Mouse (Mus musculus): ENCODE data around the gene Arrdc2.

Gene Arrdc2

DNA sequence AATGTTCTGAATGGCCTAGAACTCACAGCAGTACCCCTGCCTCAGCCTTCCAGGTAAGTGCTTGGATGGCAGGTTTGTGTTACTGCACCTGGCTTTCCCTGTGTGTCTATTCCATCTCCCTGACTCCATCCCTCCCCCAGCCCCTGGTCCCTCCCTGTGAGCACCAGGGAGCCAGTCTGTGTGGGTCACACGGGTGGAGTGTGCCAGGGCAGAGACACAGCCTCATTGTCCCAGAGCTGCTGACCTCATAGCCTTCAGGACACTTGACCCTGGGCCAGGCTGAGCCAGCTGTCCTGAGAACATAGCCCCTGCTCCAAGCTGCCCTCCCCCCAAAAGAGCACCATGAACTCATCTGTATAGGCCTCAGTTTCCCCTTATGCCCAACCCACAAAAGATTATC lies 32.2 kb downstream of the Arrdc2 start:
- DNase-seq (ENCODE audit: low spot score): no peak

DNA sequence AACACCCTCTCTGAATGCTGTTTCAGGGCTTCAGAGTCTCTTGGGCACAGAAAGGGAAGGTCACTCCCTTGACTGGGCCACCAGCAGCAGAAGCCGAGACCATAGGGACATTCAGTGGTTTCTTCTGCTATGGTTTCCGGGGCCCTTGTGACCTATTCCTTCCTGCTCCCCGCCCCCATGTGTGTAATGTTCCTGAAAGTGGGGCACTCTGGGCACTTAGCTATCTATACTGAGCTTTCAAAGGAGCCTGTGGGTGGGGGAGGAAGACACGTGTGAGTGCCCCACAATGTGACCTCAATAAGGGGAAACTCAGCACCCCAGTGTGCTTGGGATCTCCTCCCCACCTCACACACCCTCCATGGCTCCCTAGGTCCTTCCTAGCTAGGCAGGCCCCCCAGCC lies 33.0 kb downstream of the Arrdc2 start:
- DNase-seq (ENCODE audit: low spot score): no peak

DNA sequence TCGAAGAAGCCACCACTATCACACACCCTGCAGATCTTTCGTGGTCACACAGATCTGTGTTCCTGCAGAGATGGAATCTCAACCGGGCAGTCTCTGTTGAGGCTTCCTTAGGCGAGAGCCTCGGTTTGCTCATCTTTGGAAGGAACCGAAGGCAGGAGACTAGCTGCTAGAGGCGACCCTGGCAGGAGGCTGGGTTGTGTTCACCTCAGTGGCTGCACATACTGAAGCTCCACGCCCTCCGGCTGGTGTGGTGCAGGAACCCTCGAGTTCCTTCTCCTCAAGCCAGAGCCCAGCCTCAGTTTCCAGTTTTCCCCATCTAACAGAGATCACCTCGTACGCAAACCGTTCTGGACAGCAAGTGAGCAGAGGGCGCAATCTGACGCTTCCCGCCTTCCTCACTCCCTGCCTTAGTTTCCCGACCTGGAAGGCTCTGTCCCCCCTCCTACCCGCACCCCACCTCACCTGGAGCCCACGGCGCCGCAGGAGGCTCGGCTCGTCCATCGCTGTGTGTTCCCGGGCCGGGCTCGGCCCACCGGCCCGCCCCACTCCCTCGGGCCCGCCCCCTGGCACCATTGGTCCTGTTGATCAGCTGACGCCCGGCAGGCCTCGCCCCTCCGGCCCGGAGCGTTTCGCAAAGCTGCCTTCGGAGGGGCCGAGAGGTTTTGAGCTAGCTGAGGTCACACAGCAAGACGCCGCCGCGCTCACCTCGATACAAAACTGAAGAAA lies 34.9 kb downstream of the Arrdc2 start, which contains the start of gene Mast3:
Gene Mast3, minus strand, starts transcription at position 574 of the 726 bp plus-strand sequence.
- peak; percentile 84 for DNase-seq (ENCODE audit: low spot score)

DNA sequence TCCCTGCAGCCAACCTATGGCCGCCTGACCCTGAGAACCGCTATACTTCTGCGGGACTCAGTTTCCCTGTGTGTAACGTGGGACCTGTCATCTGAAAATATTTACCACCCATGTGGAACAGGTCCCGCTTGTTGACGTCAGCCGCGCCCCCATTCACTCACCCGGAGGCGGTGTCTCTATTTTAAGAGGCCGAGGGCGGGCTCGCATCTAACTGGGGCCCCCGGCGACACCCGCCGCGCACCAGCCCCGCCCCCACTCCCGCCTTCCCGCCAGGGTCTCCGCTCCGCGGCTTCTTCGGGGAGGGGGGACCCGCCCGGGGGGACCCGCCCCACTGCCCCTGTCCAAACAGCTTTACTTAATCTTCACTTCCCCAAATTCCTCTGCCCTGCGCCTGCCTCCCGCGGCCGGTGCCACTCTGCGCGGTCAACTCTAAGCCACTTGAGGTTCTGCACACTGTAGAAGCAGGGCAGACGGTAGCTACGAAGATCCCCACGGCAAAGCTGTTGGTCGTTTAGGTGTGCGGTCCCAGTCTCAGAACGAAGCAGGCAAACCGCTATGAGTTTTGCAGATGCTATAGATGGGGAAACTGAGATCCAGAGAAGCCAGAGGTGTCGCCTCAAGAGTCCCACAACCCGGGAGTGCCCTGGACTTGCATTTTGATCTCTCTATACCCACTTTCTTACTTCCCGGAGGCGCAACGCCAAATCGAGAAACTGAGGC lies 35.6 kb downstream of the Arrdc2 start:
- DNase-seq (ENCODE audit: low spot score): peak; percentile 46

DNA sequence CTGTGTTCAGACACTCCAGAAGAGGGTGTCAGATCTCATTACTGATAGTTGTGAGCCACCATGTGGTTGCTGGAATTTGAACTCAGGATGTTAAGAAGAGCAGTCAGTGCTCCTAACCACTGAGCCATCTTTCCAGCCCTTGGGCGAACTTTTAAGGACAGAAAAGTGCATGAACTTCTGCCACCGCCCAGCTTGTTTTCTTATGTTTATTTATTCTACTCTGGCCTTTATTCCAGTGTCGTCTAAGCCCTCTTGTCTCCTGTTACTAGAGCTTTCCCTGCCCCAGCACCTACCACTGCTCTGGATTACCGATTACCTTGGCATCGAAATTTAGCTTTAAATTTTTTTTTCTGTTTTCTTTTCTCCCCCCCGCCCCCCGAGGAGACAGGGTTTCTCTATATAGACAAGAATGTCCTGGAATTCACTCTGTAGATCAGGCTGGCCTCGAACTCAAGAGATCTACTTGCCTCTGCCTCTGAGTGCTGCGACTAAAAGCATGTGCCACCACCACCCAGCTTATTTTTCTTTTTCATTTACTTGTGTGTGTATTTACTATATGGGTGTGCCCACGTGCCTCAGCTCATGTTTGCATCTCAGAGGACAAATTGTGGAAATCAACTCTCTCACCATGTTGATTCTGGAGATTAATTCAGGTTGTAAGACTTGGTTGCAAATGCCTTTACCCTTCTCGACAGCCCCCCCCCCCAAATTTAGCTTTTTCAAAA lies 36.6 kb downstream of the Arrdc2 start:
- no peak for DNase-seq (ENCODE audit: low spot score)

DNA sequence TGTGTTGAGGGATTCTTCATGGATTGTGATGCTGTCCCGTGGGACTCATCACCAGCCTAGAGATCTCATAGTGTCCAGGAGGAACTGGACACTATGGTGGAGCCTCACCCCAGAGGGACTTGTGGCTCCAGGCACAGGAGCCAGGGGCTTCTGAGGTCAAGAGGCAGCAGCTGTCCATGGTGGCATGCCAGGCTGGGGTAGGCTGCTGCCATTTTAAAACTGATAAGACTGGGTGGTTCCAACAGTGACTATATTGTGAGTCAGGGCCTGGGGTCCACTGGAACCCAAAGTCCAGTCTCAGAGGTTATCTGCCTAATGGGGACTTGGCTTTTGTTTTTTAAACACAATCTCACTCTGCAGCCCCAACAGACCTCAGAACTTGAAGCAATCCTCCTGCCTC lies 37.7 kb downstream of the Arrdc2 start:
- DNase-seq (ENCODE audit: low spot score): no peak

- DNase-seq (ENCODE audit: low spot score): no peak
Observed at GRCm38 (mm10) chr8:70801156-70801555, 38.4 kb downstream of the Arrdc2 start.

GRCm38 (mm10) chr8:70800648-70801047 lies 38.9 kb downstream of the Arrdc2 start:
- DNase-seq (ENCODE audit: low spot score): no peak

DNA sequence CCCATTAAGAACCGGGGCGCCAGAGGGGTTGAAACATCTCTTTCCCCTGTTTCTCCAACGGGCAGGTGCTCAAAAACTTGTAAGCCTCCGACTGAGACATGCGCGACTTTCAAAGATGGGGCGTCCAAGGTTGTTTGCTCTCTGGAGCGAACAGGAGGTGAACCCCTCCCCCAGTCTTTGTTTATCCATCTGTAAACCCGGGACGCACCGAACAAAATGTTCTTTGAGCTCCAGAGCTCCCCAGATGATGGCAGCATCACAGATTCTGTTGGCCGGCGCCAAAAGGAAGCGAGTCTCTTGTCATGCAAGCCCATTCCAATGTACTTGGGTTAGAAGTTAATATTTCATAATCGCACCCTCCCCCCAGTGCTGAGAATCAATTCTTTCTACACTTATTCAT lies 41.2 kb downstream of the Arrdc2 start:
- no peak for DNase-seq (ENCODE audit: low spot score)

DNA sequence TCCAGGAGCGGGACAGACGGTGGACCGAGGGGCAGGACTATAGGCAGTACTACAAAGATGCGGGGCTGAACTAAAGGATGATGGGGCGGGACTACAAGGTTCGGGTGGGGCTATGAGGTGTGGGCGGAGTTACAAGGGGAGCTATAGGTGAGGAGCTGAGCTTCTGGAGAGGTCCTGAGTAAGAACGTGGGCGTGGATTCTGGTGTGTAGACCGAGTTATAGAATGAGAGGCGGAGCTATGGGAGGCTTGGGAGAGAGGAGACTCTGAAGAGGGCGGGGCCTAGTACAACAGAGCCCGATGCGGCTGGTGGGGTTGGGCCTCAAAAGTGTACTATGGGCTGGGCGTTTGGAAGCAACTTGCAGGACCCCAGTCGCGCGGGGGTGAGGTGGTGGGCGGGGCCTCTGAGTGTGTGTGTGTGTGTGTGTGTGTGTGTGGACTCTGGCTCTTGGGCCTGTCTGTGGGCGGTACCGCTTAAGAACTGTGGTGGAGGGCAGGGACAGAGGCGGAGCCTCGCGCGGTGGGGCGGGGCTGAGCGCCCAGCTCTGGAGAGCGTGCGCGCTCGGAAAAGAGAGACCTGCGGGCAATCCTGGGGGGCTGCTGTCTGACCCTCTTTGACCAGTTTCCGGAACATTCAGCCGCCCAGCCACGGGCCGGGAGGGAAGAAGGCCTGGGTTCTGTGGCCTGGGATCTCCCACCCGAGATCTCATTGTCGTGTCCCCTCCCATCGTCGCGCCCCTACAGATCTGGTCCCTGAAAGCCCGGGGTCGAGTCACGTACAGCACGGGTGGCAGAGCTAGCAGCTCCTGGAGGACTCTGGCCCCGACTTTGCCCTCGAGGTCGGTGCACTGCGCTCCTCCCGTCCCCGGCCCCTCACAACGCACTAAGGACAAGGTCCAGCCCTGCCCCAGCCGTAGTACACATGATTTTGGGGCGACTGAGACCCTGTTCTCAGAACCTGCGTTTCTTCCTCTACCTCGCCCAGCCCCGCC lies 42.1 kb downstream of the Arrdc2 start:
- peak; percentile 86 for DNase-seq (ENCODE audit: low spot score)

DNA sequence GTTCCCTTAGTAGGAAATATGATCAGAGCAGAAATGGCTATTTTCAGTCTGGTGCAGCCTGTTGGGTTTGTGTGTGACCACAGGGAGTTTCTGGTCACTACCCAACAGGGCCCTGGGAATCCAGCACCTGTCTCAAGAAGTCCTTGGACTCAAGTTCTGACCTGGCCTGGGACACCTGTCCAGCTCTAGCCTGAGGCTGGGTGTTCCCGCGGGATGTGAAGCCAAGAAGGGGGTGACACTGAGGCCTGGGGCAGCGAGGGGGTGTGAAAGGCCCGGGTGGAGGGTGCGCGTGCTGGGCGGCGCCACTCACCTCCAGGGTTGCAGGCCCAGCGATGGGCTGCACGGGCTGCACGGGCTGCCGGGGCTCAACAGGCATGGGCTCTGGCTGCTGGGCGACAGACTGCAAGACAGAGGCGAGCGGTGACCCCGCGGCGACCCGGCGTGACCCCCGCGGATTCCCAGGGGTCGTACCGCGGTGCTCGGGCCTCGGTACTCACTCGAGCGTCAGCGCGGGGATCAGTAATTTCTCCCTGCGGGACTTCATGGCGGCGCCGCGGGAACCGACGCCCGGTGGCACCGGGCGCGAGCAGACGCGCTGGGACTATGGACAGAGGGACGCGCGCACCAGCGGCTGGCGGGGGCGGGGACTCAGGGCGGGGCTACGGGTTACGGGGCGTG lies 43.0 kb downstream of the Arrdc2 start:
- peak; percentile 87 for DNase-seq (ENCODE audit: low spot score)

- no peak for DNase-seq (ENCODE audit: low spot score)
Observed at GRCm38 (mm10) chr8:70795370-70795769, 44.1 kb downstream of the Arrdc2 start.

- no peak for DNase-seq (ENCODE audit: low spot score)
Observed at GRCm38 (mm10) chr8:70794215-70794614, 45.3 kb downstream of the Arrdc2 start.

GRCm38 (mm10) chr8:70792700-70793099 lies 46.8 kb downstream of the Arrdc2 start:
- no peak for DNase-seq (ENCODE audit: low spot score)

- peak; percentile 99 for DNase-seq (ENCODE audit: low spot score)
Observed at GRCm38 (mm10) chr8:70791975-70792691, 47.4 kb downstream of the Arrdc2 start.

GRCm38 (mm10) chr8:70791294-70791701 lies 48.2 kb downstream of the Arrdc2 start:
- no peak for DNase-seq (ENCODE audit: low spot score)

- no peak for DNase-seq (ENCODE audit: low spot score)
Observed at GRCm38 (mm10) chr8:70790846-70791245, 48.7 kb downstream of the Arrdc2 start.

GRCm38 (mm10) chr8:70789046-70789445 lies 50.5 kb downstream of the Arrdc2 start:
- DNase-seq (ENCODE audit: low spot score): no peak

DNA sequence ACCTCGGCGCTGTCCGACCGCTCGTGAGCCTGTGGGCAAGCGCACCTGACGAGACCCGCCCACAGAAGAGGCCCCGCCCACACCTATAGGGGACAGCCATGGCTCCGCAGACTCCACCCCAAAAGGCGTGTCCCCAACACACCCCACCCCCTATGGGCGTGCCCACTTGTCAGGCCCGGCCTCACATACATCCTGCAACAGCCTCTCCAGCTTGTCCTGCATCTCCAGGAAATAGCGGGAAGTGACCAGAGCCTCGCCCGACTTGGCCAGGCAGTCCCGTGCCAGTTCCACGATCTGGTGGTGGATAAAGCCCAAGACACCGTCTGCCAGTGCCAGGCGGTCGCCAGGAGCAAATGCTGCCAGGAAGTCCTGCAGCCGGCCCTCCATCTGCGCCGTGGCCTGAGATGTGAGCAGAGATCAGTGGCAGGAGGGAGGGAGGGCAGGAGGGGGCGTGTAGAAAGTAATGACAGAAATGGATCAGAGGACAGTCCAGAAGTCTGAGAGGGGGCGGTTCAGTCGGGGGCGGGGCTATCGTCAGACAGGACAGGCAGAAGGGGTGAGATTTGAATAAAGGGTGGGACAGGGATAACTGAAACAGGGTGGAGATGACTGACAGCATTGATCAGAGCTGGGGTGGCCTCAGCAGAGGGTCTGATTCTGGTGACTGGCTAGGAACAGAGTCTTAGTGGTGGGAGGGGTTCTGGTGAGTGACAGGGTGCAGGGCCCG lies 51.4 kb downstream of the Arrdc2 start:
- no peak for DNase-seq (ENCODE audit: low spot score)

- no peak for DNase-seq (ENCODE audit: low spot score)
Observed at GRCm38 (mm10) chr8:70787051-70787445, 52.5 kb downstream of the Arrdc2 start.

Data from ovary, postnatal 36 days (tissue).